Mouse (Mus musculus) granulocyte monocyte progenitor cell, adult 5-6 weeks (primary cell): ENCODE data around the gene Trmt1. TPM values are rescaled to one million over a fixed set of nuclear protein-coding genes. Genes with fewer than 3 reads are reported as not detected.
A peak's percentile ranks its signal among the peaks of the same experiment; 100 is the strongest.

ENCODE experiments used
- ATAC-seq: replicated peaks from 2 replicates; pipeline ENCODE4 v1.8.0; 2016; ENCODE audit warnings: mild to moderate bottlenecking, moderate TSS enrichment, inconsistent platforms; ENCODE audit not compliant: poor library complexity, severe bottlenecking
- total RNA-seq, 2 experiments: library from RNA; stranded (forward) in 1 of 2; stranded (reverse) in 1 of 2; fragments of 200-712, 200-1000 nt in 1 of 2; fragments of >200 nt in 1 of 2; fragmentation: Nextera tagmentation in 1 of 2; gene quantifications; 2 replicates each; pipeline ENCODE4 v1.2.3; 2014 to 2017

Gene Trmt1
- total RNA-seq, 2 experiments from 2014 or later = 73.8 to 76.9 TPM

DNA sequence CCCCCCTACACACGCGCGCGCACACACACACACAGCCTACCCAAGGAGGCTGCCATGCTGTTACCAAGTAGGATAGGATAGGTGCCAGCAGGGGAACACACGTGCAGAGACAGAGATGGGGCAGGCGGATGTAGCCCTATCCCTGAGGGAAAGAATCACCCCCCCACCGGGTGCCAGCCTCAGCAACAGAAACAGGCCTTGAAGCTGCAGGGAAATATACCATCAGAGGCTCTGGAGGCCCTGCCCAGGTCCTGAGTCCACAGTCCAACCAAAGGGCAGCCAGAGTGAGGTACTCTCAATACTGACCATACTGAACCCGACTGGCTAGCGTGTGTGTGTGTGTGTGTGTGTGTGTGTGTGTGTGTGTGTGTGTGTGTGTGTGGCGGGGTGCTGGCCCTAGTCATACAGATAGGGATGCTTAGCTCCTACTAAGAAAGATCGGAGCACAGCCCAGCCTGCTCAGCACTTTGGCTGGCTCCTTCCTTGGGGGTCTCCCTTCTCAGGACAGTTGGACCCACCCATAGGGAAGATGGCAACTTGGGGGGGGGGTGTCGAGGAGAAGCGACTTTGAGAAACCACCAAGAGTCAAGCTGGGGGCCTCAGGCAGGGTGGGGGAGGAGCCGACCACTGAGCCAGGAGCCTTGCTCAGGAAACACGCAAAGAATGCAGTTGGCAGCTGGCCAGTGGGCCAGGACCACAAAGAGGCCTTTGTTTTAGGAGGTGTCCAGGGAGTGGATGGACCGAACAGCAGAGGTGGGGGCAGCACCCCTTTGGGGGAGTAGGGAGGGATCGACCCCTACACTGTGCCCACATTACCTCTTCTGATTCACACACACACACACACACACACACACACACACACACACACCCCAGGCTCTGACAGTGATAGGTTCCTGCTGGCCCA, 57.7 kb downstream of the Trmt1 start:
- 0 out of 2 replicates have a peak, but pooled peaks have one; percentile 10 for ATAC-seq

DNA sequence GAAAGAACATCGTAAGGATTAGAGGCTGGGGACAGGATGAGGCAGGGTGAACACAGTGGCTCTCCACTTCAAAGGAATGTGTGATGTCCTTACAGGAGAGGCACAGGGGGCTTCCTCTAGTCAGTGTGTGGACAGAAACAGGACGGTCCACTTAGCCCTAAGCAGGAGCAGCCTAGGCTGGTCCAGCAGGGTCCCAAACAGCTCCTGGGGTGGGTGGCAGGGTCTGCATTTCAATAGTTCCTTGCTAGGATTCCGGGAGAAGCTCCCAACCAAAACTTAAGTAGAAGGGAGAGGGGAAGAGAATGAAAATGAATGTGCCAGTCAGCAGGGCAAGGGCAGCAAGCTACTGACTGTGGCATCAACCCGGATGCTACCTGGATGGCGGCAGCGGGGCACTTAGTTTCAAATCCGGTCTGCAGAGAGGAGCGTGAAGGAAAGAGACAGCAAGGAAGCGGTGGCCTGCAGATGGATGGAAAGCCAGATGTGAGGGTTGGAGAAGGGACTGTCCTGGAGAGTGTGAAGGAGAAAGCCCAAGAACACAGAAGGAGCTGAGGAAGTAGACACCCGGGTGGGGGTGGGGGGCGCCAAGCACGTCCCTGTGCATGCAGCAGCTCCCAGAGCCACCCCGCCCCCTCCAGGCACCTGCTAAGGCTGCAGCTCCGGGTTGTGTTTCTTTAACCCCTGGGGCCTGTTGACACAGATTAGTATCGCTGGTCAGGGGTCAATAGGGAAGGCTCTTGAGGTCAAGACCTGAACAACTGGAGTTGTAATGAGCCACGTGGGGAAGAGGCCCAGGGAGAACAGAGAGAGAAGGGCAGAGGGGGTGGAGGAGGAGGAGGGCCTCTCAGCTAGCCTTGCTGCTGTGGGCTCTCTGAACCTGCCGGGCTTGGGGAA, 59.2 kb downstream of the Trmt1 start:
- peak; percentile 54 for ATAC-seq

Other genes starting within 250 kb of the Trmt1 start
- gene Ier2, start 23.5 kb upstream of the Trmt1 start, total RNA-seq (2014; fragmentation: Nextera tagmentation) = 33.3 and 44.1 TPM in 2 replicates
- 40.7 and 47.6 TPM in 2 replicates for gene Ier2, start 23.5 kb upstream of the Trmt1 start, total RNA-seq (2017)
- gene Nacc1, start 1.6 kb downstream of the Trmt1 start, total RNA-seq (2014; fragmentation: Nextera tagmentation) = 92.9 and 98.1 TPM in 2 replicates
- 46.5 and 59.2 TPM in 2 replicates for gene Nacc1, start 1.6 kb downstream of the Trmt1 start, total RNA-seq (2017)
- 82.1 and 133 TPM in 2 replicates for gene Lyl1, start 15.2 kb downstream of the Trmt1 start, total RNA-seq (2014; fragmentation: Nextera tagmentation)
- 65.9 and 73.3 TPM in 2 replicates for gene Lyl1, start 15.2 kb downstream of the Trmt1 start, total RNA-seq (2017)
- gene G430095P16Rik, start 36.7 kb downstream of the Trmt1 start, total RNA-seq (2014; fragmentation: Nextera tagmentation) = 11.0 and 17.9 TPM in 2 replicates
- 4.4 and 4.8 TPM in 2 replicates for gene G430095P16Rik, start 36.7 kb downstream of the Trmt1 start, total RNA-seq (2017)
- gene Nfix, start 114.0 kb downstream of the Trmt1 start, total RNA-seq (2014; fragmentation: Nextera tagmentation) = 25.7 and 51.2 TPM in 2 replicates
- gene Nfix, start 114.0 kb downstream of the Trmt1 start, total RNA-seq (2017) = 9.5 and 12.8 TPM in 2 replicates
- gene Dand5, start 136.5 kb downstream of the Trmt1 start, total RNA-seq (2014; fragmentation: Nextera tagmentation) = 4.1 and 4.7 TPM in 2 replicates
- gene Dand5, start 136.5 kb downstream of the Trmt1 start, total RNA-seq (2017) = 3.6 and 3.7 TPM in 2 replicates
- gene Gadd45gip1, start 145.2 kb downstream of the Trmt1 start, total RNA-seq (2014; fragmentation: Nextera tagmentation) = 17.0 and 19.2 TPM in 2 replicates
- gene Gadd45gip1, start 145.2 kb downstream of the Trmt1 start, total RNA-seq (2017) = 46.2 and 52.4 TPM in 2 replicates
- 41.8 TPM in 2 replicates for gene Rad23a, start 154.4 kb downstream of the Trmt1 start, total RNA-seq (2014; fragmentation: Nextera tagmentation)
- 20.1 and 21.4 TPM in 2 replicates for gene Rad23a, start 154.4 kb downstream of the Trmt1 start, total RNA-seq (2017)
- 1,333 and 1,645 TPM in 2 replicates for gene Calr, start 160.6 kb downstream of the Trmt1 start, total RNA-seq (2014; fragmentation: Nextera tagmentation)
- gene Calr, start 160.6 kb downstream of the Trmt1 start, total RNA-seq (2017) = 4,572 and 4,672 TPM in 2 replicates
- 90.9 TPM in 2 replicates for gene Farsa, start 170.7 kb downstream of the Trmt1 start, total RNA-seq (2014; fragmentation: Nextera tagmentation)
- 187 and 190 TPM in 2 replicates for gene Farsa, start 170.7 kb downstream of the Trmt1 start, total RNA-seq (2017)
- gene Syce2, start 185.8 kb downstream of the Trmt1 start, total RNA-seq (2014; fragmentation: Nextera tagmentation) = 172 and 176 TPM in 2 replicates
- 126 and 155 TPM in 2 replicates for gene Syce2, start 185.8 kb downstream of the Trmt1 start, total RNA-seq (2017)
- 23.2 and 25.8 TPM in 2 replicates for gene Gcdh, start 207.6 kb downstream of the Trmt1 start, total RNA-seq (2014; fragmentation: Nextera tagmentation)
- gene Gcdh, start 207.6 kb downstream of the Trmt1 start, total RNA-seq (2017) = 20.1 and 30.3 TPM in 2 replicates
- gene Klf1, start 215.6 kb downstream of the Trmt1 start, total RNA-seq (2014; fragmentation: Nextera tagmentation) = 0.52 and 1.0 TPM in 2 replicates
- 0.43 and 0.72 TPM in 2 replicates for gene Klf1, start 215.6 kb downstream of the Trmt1 start, total RNA-seq (2017)
- 35.6 and 55.5 TPM in 2 replicates for gene Dnase2a, start 222.3 kb downstream of the Trmt1 start, total RNA-seq (2014; fragmentation: Nextera tagmentation)
- gene Dnase2a, start 222.3 kb downstream of the Trmt1 start, total RNA-seq (2017) = 59.6 and 117 TPM in 2 replicates